Mouse (Mus musculus): ENCODE results near the gene Arl3. TPM values are rescaled to one million over a fixed set of nuclear protein-coding genes. Genes with fewer than 3 reads are reported as not detected.

The Arl3 gene
- total RNA-seq, 2 experiments from 2014 or later: 102 to 107 TPM

DNA sequence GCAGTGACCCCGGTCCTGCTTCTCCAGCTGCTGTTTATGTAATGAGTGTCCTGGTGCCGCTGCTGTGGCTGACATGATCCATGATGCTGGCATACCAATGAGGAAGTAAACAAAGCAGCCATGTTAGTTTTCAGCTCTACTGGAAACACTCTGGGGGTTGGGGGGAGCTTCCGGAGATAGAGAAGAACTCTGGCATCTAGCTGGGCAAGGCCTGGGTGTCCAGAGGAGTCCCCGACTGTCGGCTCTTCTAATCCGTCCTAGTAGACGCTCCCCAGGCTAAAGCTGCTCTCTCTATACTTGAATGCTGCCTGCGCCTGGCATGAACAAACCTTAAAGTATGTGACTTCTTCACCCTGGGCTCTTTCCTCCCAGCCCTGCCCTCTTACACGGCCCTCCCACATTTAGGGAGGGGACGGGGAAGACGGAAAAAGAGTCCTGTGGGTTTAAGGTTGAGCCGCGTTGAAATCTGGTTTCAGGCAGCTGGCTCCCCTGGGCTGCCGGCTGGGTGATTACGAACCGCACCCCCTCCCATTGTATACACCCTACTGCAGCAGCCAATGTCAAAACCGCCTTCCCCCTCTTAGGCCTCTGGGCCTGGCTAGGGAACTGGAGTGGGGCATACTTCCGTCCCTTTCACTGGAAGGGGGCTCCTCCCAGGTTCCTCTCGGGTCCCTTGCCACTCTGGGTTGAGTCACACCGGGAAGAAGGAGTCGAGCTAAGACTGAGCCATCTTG, 69.5 kb downstream of the Arl3 start:
- DNase-seq: no peak

GRCm38 (mm10) chr19:46502471-46503166, 70.4 kb downstream of the Arl3 start:
- peak; percentile 84 for DNase-seq
- intact Hi-C loops (cut with DNase I): no loop called here

More for the DNA sequence above, 69.5 kb downstream of the Arl3 start:
- intact Hi-C loops (cut with DNase I): no loop called here

GRCm38 (mm10) chr19:46502069-46502455, 70.9 kb downstream of the Arl3 start:
- DNase-seq: peak; percentile 66
- intact Hi-C loops (cut with DNase I): no loop called here

DNA sequence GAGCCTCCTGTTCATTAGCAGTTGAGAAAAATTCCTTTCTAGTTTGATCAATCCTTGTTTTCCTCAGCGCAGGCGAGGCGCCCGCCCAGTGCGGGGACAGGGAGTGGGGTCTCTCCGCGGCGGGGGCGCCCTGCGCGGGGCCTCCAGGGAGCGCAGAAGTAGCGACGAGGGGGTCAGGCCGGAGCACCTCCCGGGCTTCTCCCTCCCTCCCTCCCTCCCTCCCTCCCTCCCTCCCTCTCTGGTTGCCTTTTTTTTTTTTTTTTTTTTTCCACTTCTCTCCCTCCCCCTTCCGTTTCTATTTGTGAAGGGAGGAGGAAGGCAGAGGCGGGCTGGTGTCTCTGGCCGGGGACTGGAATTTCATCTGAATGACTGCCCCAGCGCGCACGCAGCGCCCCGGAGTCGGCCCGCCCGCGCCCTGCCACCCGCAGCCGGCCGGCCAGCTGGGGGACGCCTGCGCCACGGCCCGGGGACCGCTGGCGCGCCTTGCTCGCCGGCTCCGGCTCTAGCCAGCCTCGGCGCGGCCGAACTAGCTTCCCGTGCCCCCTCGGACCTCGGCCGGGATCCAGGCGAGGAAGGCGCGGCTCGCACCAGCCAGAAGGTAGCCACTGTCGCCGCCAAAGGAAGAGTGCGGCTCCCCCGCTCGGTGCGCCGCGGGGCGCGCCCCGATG, 71.5 kb downstream of the Arl3 start, which contains the start of gene Trim8:
TSS of gene Trim8 (plus strand) at position 302 of the 668 bp plus-strand sequence.
- intact Hi-C loops (cut with DNase I): no loop called here
- DNase-seq: peak; percentile 76

DNA sequence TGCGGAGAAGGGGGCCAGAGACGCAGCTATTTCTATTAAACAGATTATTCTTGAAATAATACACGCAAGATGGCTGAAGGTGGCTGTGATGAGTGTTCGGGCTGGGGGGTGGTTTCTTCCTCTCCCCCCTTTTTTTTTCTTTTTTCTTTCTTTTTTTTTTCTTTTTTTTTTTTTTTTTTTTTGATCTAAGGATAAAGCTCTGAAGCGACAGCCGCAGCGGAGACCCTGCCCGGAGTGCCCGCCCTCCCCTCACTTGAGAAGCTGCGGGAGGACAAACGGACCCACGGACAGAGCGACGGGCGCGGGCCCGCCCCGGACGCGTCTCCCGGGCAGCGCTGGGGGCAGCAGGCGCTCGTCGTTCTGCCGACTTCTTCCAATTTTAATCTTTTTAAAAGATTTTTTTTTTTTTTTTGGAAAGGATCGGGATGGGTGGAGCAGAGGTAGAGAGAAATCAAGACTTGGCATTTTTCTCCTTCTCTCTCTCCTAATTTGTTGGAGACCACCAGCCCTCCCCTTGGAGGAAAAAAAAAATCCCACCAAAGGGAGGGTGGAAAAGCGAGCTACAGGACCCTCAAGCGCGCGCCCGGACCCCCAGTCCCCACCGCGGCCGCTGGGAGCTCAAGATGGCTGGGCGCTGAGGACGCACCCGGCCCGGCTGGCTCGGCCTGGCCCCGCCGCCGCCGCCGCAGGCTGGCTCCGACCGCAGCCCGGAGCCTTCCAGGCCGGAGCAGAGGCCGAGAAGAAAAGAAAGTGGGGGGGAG, 72.2 kb downstream of the Arl3 start:
- intact Hi-C loops (cut with DNase I): no loop called here
- DNase-seq: peak; percentile 72

DNA sequence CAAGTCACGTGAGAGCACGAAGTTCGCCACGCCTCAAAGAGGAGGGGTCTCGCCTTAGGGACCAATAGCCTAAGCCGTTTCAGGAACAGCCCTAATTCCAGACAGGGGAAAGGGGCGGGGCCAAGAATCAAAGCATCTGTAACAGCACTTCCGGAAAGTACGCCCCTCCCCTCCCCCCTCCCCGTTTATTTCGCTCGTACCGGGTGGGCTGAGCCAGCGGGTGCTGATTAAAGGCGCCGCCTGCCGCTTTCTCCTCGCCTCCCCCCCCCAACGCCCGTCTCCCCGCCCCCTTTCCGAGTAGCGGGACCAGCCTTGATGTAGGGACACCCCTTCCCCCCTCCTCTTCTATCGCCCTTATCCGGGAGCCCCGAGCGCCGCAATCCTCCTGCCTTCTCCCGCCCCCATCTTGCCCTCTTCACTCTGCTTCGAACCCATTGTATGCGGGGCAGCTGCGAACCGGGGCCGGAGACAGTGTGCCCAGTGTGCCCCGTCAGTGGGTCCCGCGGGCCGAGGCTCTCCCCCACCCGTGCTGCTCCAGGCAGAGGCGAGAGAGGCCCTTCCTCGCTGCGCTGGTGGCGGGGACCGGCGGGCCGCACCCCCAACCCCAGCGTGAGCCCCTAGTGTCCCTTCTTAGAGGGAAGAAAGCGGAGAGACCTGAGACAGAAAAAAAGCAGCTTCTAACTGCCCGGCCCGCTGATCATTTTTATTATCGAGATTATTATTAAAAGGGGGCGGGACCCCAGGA, 73.0 kb downstream of the Arl3 start:
- intact Hi-C loops (cut with DNase I): no loop called here
- DNase-seq: peak; percentile 99

GRCm38 (mm10) chr19:46499539-46499835, 73.5 kb downstream of the Arl3 start:
- no peak for DNase-seq
- intact Hi-C loops (cut with DNase I): no loop called here

DNA sequence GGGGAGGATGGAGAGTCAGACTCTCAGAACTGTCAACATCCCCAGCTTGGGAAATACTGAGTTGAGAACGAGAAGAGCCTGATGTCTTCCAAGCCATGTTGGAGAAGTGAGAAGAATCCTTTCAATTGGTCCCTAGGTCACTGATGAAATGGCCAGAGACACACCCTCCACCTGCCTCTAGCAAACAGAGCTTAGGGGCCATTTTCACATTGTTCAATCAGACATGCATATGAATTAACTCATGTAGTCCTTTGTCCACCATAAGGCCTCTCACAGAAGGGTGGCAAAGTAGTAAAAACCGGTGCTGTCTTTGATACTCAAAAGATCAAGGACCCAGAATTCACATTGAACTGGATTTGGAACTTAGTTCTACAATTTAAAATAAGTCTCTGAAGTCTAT, 75.8 kb downstream of the Arl3 start:
- intact Hi-C loops (cut with DNase I): no loop called here
- no peak for DNase-seq

DNA sequence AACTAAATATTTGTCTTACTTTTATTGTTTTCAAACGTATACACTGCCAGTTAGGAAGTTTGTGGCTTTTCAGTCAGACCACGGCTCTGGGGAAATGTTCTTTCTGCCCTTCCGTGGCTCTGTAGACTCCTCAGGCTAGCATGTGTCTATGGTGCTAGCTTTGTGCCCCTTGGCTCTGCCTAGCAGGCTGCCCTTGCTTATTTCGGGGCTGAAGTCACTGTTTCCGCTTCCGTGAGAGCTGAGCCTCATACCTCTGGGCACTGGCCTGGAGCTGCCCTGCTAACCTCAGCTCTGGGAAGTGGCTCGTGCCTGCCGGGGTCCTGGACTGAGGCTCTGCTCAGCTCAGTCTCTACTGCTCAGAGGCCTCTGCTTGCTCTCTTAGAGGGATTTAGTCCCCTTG, 77.9 kb downstream of the Arl3 start:
- intact Hi-C loops (cut with DNase I): no loop called here

GRCm38 (mm10) chr19:46490634-46491033, 82.4 kb downstream of the Arl3 start:
- DNase-seq: peak; percentile 53
- intact Hi-C loops (cut with DNase I): no loop called here

More for the DNA sequence above, 77.9 kb downstream of the Arl3 start:
- no peak for DNase-seq

DNA sequence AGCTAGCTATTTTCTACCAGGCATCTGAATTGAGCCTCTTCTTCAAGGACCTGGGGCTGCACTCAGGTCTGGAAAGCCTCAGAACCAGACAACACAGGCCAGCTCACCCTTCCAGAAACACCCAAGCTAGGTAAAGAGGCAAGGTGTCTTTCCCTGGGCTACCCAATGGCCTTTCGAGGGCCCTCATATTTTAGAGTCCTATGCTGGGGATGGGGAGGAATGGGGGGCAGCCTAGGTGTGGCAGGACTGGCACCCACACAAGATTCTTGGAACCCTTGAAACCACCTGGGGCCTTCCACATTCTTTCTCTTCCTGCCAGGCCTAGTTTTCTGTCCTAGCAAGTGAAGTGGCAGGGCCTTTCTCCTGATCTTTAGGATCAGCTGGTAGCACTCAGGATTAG, 83.5 kb downstream of the Arl3 start:
- intact Hi-C loops (cut with DNase I): no loop called here
- DNase-seq: no peak

DNA sequence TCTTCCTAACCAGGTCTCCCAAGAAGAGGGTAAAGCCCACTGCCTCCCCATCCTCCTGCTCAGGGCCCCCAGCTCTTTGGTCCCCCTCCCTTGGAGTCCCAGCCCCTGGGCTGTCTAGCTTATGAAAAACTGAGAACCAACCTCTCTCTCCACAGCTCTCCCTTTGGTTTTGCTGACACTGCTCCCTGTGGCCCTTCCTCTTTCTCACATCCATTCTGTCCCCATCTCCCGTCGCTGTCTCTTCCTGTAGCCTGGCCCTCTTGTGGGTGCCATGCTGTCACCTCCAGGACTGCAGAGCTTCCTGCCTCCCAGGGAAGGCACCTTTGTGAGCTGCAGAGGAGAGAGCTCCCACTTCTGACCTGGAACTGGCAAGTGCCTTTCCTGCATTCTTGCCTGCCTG, 86.3 kb downstream of the Arl3 start:
- intact Hi-C loops (cut with DNase I): no loop called here
- DNase-seq: no peak

DNA sequence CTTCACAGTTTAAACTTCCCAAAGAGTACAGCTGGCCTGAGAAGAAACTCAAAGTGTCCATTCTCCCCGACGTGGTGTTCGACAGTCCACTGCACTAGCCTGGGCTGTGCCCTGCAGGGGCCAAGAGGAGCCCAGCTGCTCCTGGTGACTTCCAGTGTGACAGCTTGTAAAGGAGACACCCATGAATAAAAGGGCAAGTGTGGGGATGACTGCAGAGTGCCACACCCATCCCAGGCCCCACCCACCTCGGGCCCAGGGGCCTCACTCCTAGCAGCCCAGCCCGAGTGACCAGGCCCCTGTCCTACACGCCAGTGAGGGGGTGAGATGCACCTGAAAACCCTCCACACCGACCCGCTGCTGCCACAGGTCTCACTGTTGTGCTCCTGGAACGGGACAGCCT, 87.2 kb downstream of the Arl3 start:
- DNase-seq: no peak
- intact Hi-C loops (cut with DNase I): no loop called here

DNA sequence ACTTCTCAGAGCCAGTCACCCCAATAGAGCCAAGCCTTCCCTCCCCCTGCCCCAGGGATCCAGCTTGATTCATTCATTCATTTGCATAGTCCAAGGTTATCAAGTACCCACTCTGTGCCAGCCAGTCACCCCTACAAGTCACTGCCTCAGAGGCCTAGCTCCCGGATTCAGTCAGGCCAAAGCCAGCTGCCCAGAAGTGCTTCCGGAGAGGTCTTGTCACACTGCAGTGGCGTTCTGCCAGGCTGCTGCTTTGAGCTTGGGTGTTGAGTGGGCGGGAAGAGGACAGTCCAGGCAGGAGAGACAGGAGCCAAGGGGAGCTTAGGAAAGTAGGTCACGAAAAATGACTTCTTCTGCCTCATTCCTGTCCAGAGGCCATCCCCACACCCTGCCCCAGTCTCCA, 88.5 kb downstream of the Arl3 start:
- DNase-seq: peak; percentile 68
- intact Hi-C loops (cut with DNase I): no loop called here

DNA sequence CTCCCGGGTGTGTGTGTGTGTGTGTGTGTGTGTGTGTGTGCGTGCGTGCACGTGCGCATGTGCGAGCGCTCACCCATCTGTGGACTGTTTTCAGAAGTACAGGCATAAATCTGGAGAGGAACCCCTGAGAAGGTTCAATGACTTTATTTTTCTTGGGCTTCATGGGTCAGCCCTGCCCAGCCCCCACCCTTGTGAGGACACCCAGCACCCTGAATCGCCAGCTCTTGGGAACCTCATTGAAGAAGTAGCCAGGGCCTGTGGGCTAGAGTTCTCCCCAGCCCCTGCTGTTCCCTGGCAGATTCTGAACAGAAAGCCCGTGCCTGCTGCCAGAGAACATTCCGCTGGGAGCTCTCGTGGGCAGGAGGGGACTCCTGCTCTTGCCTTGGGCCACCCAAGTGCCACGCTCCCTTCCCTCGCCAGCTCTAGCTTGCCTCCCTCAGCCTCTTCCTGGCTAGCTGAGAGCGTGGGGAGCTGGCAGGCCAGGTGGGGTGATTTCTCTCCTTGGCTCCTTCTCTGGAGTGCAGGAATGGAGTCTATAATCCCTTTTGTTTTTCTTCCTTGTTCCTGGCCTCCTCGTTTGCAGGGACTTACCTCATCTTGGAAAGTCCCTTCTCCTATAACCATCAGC, 89.2 kb downstream of the Arl3 start:
- peak; percentile 79 for DNase-seq
- intact Hi-C loops (cut with DNase I): no loop called here

DNA sequence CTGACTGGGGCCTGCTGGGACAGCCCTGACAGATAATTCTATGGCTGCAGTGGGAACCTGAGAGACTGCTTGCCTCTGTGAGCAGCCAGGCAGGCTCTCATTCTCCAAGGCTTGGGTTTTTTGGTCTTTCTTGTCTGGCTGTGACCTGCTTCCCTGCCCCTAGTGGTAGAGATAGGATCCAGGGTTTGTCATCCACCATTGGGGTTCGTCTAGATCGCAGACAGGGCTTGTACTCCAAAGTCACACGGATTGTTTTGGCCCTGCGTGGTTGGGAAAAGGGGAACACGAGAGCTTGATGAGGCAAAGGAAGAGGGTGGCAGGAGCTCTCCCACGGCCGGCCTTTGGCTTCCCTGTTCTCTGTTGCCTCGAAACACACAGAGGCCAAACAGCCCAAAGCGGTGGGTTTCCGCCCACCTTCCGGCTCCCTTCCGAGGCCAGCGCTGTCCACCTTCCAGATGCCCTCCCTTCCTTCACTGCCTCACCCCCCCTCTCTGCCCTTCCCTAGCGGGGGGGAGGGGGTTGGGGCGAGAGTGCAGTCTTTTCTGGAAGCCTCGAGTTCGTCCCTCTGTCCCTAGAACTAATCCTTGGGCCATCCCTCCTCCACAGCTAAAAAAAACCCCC, 90.0 kb downstream of the Arl3 start:
- intact Hi-C loops (cut with DNase I): no loop called here
- no peak for DNase-seq

DNA sequence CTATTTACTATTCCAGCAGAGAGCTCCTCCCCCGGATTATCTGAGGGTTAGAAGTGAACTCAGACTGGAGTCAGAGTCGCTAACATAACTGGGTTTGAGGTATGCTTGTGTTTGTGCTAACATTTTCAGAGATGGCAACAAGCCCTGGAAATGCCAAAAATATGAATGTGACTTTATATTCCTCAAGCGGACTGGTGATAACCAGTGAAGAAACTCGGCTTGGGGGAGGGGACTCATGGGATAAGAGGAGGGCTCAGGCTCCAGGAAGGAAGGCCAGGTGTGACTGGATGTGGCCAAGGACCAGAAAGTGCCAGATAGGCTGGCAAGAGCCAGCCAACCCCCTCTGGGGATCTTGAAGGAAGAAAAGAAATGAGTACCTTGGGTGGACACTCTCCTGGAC, 91.2 kb downstream of the Arl3 start:
- intact Hi-C loops (cut with DNase I): no loop called here
- no peak for DNase-seq

DNA sequence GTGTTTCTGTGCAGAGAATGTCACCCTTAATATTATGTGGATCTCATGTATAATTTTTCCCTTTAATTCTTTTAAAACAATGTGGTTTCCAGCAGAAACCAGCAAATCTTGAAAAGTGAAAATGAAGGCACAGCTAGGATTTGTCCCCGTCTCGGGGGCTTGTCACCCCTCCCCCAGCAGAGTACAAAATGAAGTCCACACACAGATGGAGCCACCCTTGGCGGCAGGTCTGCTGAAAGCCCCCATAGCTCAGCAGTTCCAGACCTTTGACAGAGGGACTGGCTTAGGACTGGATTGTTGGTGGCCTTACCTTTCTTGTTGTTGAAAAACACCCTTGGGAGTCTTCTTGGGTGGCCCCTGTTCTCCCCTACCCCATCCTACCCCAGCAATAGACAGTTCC, 91.6 kb downstream of the Arl3 start:
- DNase-seq: peak; percentile 40
- intact Hi-C loops (cut with DNase I): no loop called here
